Mouse (Mus musculus): ENCODE measurements around the gene Tmem120a.

- TF ChIP-seq CTCF (conservative IDR thresholded peaks at IDR 0.05; ENCODE audit: low read length) (no peak), POU5F1 (IDR thresholded peaks at IDR 0.05; ENCODE audit: borderline replicate concordance, low read length) (no peak)
These were observed 32.5 kb downstream of the Tmem120a start for GRCm38 (mm10) chr5:135711582-135712355.

Data from E14TG2a.4 (cell line).